Mouse (Mus musculus): ENCODE data around the gene Rasa3. TPM values are rescaled to one million over a fixed set of nuclear protein-coding genes. Genes with fewer than 3 reads are reported as not detected.

Rasa3 gene
- 100 to 1,000 TPM; 150 to 165 TPM for total RNA-seq (2023)

GRCm38 (mm10) chr8:13677413-13677883 lies at the start of gene Rasa3:
TSS of gene Rasa3 (minus strand) at chr8:13677603.

GRCm38 (mm10) chr8:13705668-13706067 lies 28.3 kb upstream of the Rasa3 start, which contains the start of gene Cfap97d2:
TSS of gene Cfap97d2 (plus strand) at chr8:13705889.

GRCm38 (mm10) chr8:13562118-13562517 lies 115.3 kb downstream of the Rasa3 start, which contains the start of gene 1700029H14Rik:
TSS of gene 1700029H14Rik (minus strand) at chr8:13562461.

Other genes starting within 250 kb of the Rasa3 start
- not detected for gene Tmem255b, start 242.4 kb downstream of the Rasa3 start, total RNA-seq (2023)
- under 1 TPM; 0.31 to 0.68 TPM for gene Gas6, start 183.1 kb downstream of the Rasa3 start, total RNA-seq (2023)
- gene 1700029H14Rik, start 115.1 kb downstream of the Rasa3 start, total RNA-seq (2023): 1 to 10 TPM in 1 of 2 experiments, under 1 TPM in 1; 0.42 to 1.9 TPM
- gene Cfap97d2, start 28.3 kb upstream of the Rasa3 start, total RNA-seq (2023): not detected
- 10 to 100 TPM; 23.5 to 31.1 TPM for gene Cdc16, start 80.1 kb upstream of the Rasa3 start, total RNA-seq (2023)
- 10 to 100 TPM; 20.2 to 24.3 TPM for gene Upf3a, start 108.0 kb upstream of the Rasa3 start, total RNA-seq (2023)
- not detected for gene AF366264, start 160.8 kb upstream of the Rasa3 start, total RNA-seq (2023)
- 1 to 10 TPM; 7.5 to 8.8 TPM for gene Champ1, start 192.0 kb upstream of the Rasa3 start, total RNA-seq (2023)
- 1 to 10 TPM; 1.5 to 2.1 TPM for gene Coprs, start 212.7 kb upstream of the Rasa3 start, total RNA-seq (2023)